Mouse (Mus musculus): ENCODE results near the gene Rab3ip. TPM values are rescaled to one million over a fixed set of nuclear protein-coding genes. Genes with fewer than 3 reads are reported as not detected.
A peak's percentile ranks its signal among the peaks of the same experiment; 100 is the strongest.

Gene Rab3ip
- total RNA-seq, 2 experiments from 2014 or later = 64.3 to 70.9 TPM

GRCm38 (mm10) chr10:116921416-116921815 is 29.2 kb downstream of the Rab3ip start:
- DNase-seq (ENCODE audit: low spot score in 2 of 2) = no peak

- DNase-seq (ENCODE audit: low spot score in 2 of 2) = no peak
Measured at GRCm38 (mm10) chr10:116920641-116921040, 29.9 kb downstream of the Rab3ip start.

GRCm38 (mm10) chr10:116919368-116920317 is 30.9 kb downstream of the Rab3ip start:
- DNase-seq (ENCODE audit: low spot score in 2 of 2) = no peak

- DNase-seq (ENCODE audit: low spot score in 2 of 2) = no peak
Measured at GRCm38 (mm10) chr10:116916581-116916980, 34.0 kb downstream of the Rab3ip start.

- DNase-seq (ENCODE audit: low spot score in 2 of 2) = no peak
Measured at GRCm38 (mm10) chr10:116915286-116915685, 35.3 kb downstream of the Rab3ip start.

- no peak for DNase-seq (ENCODE audit: low spot score in 2 of 2)
Measured at GRCm38 (mm10) chr10:116914586-116914985, 36.0 kb downstream of the Rab3ip start.

- DNase-seq (ENCODE audit: low spot score in 2 of 2) = no peak
Measured at GRCm38 (mm10) chr10:116913647-116914273, 36.8 kb downstream of the Rab3ip start.

- DNase-seq (ENCODE audit: low spot score in 2 of 2) = no peak
Measured at GRCm38 (mm10) chr10:116912850-116913249, 37.7 kb downstream of the Rab3ip start.

GRCm38 (mm10) chr10:116908901-116909642 is 41.5 kb downstream of the Rab3ip start:
- DNase-seq (ENCODE audit: low spot score in 2 of 2) = no peak

- DNase-seq (ENCODE audit: low spot score in 2 of 2) = no peak
Measured at GRCm38 (mm10) chr10:116906794-116907193, 43.8 kb downstream of the Rab3ip start.

- no peak for DNase-seq (ENCODE audit: low spot score in 2 of 2)
Measured at GRCm38 (mm10) chr10:116904503-116904908, 46.1 kb downstream of the Rab3ip start.

- DNase-seq (ENCODE audit: low spot score in 2 of 2) = no peak
Measured at GRCm38 (mm10) chr10:116896336-116897177, 54.0 kb downstream of the Rab3ip start, which contains the start of gene Myrfl. Gene Myrfl (minus strand): TSS chr10:116896919.

- DNase-seq (ENCODE audit: low spot score in 2 of 2) = no peak
Measured at GRCm38 (mm10) chr10:116895108-116895833, 55.3 kb downstream of the Rab3ip start.

GRCm38 (mm10) chr10:116894540-116894939 is 56.0 kb downstream of the Rab3ip start:
- no peak for DNase-seq (ENCODE audit: low spot score in 2 of 2)

GRCm38 (mm10) chr10:116893753-116894152 is 56.8 kb downstream of the Rab3ip start:
- peak in 1 of 2 experiments; percentile 64 for DNase-seq (ENCODE audit: low spot score in 2 of 2)

GRCm38 (mm10) chr10:116890587-116890986 is 60.0 kb downstream of the Rab3ip start:
- no peak for DNase-seq (ENCODE audit: low spot score in 2 of 2)

GRCm38 (mm10) chr10:116884552-116884951 is 66.0 kb downstream of the Rab3ip start:
- no peak for DNase-seq (ENCODE audit: low spot score in 2 of 2)

- DNase-seq (ENCODE audit: low spot score in 2 of 2) = no peak
Measured at GRCm38 (mm10) chr10:116883531-116883930, 67.0 kb downstream of the Rab3ip start.

GRCm38 (mm10) chr10:116877436-116877835 is 73.1 kb downstream of the Rab3ip start:
- DNase-seq (ENCODE audit: low spot score in 2 of 2) = no peak

GRCm38 (mm10) chr10:116874490-116874889 is 76.1 kb downstream of the Rab3ip start:
- DNase-seq (ENCODE audit: low spot score in 2 of 2) = no peak
